Mouse (Mus musculus) kidney, embryonic 15.5 days (tissue): ENCODE measurements around the gene Nrg3. TPM values are rescaled to one million over a fixed set of nuclear protein-coding genes. Genes with fewer than 3 reads are reported as not detected.

Experiments used
- ATAC-seq: fragments of 200-750 bp; cut with Nextera tagmentation; replicated peaks from 2 replicates; pipeline ENCODE4 v1.8.0; 2017; ENCODE audit warnings: moderate TSS enrichment; ENCODE audit not compliant: low FRiP score
- H3K27ac ChIP-seq: fragments of 300-500 bp; sonication (generic); 2 replicates; pipeline ENCODE4 v1.5.1; 2015; ENCODE audit warnings: mild to moderate bottlenecking, inconsistent platforms
- H3K27me3 ChIP-seq: fragments of 300-500 bp; sonication (generic); 2 replicates; pipeline ENCODE4 v1.6.1; 2015; ENCODE audit warnings: inconsistent platforms
- H3K36me3 ChIP-seq: fragments of 300-500 bp; sonication (generic); 2 replicates; pipeline ENCODE4 v1.6.1; 2015; ENCODE audit warnings: inconsistent platforms
- H3K4me1 ChIP-seq: fragments of 300-500 bp; sonication (generic); 2 replicates; pipeline ENCODE4 v1.6.1; 2015; ENCODE audit warnings: inconsistent platforms
- H3K4me2 ChIP-seq: fragments of 300-500 bp; sonication (generic); 2 replicates; pipeline ENCODE4 v1.6.1; 2015; ENCODE audit warnings: moderate library complexity, mild to moderate bottlenecking, inconsistent platforms
- H3K4me3 ChIP-seq: fragments of 300-500 bp; sonication (generic); replicated peaks from 2 replicates; pipeline ENCODE4 v1.5.1; 2015; ENCODE audit warnings: mild to moderate bottlenecking, inconsistent platforms
- H3K9ac ChIP-seq: fragments of 300-500 bp; sonication (generic); 2 replicates; pipeline ENCODE4 v1.6.1; 2015; ENCODE audit warnings: mild to moderate bottlenecking, inconsistent platforms
- H3K9me3 ChIP-seq: fragments of 300-500 bp; sonication (generic); replicated peaks from 2 replicates; pipeline ENCODE4 v1.6.1; 2016; ENCODE audit warnings: inconsistent platforms
- WGBS: fragments of 180-500 bp; shearing (Covaris S2); methylation state at CpG from one replicate; pipeline ENCODE4 v1.1.7; 2015; ENCODE audit warnings: mixed read lengths; 5-methylcytosine and 5-hydroxymethylcytosine counted together
- polyA plus RNA-seq: library from polyadenylated mRNA; unstranded; fragments of >200 nt; fragmentation: Nextera tagmentation; extraction: Ambion mirVana; gene quantifications from 2 replicates; pipeline ENCODE4 v1.2.1, GENCODE M21; 2015

Gene Nrg3
- polyA plus RNA-seq, 1 experiment from 2014 or later = 1.00 TPM

- no peak overlapping the region for H3K4me2 ChIP-seq
- 38% methylated on average over 1 of the region's 1 CpGs for WGBS
These were observed 812.9 kb downstream of the Nrg3 start for GRCm38 (mm10) chr14:38659973-38660372.

GRCm38 (mm10) chr14:38637070-38637469, 835.8 kb downstream of the Nrg3 start:
- 73% methylated on average over 3 of the region's 3 CpGs for WGBS
- Histone ChIP-seq H3K27me3 (no peaks in the 10 kb centered on the region), H3K36me3 (no peaks in the 10 kb centered on the region), H3K4me2 (no peak overlapping the region), H3K9me3 (no peaks in the 10 kb centered on the region), H3K4me3 (no peak overlapping the region), H3K9ac (no peak overlapping the region), H3K27ac (no peak overlapping the region), H3K4me1 (no peaks in the 10 kb centered on the region)
- no peak for ATAC-seq

More at GRCm38 (mm10) chr14:38659973-38660372, 812.9 kb downstream of the Nrg3 start:
- Histone ChIP-seq H3K36me3 (no peaks in the 10 kb centered on the region), H3K27me3 (no peaks in the 10 kb centered on the region), H3K27ac (no peak overlapping the region), H3K9ac (no peak overlapping the region), H3K4me1 (no peaks in the 10 kb centered on the region), H3K9me3 (no peaks in the 10 kb centered on the region), H3K4me3 (no peak overlapping the region)
- ATAC-seq = no peak

GRCm38 (mm10) chr14:38630114-38630513, 842.8 kb downstream of the Nrg3 start:
- Histone ChIP-seq H3K9me3 (no peaks in the 10 kb centered on the region), H3K4me3 (no peak overlapping the region), H3K27me3 (no peaks in the 10 kb centered on the region), H3K4me2 (no peak overlapping the region), H3K36me3 (no peaks in the 10 kb centered on the region), H3K9ac (no peak overlapping the region), H3K4me1 (no peaks in the 10 kb centered on the region), H3K27ac (no peak overlapping the region)
- WGBS = 92% methylated on average over 3 of the region's 3 CpGs
- no peak for ATAC-seq

GRCm38 (mm10) chr14:38629671-38630070, 843.2 kb downstream of the Nrg3 start:
- Histone ChIP-seq H3K4me1 (no peaks in the 10 kb centered on the region), H3K36me3 (no peaks in the 10 kb centered on the region), H3K4me2 (no peak overlapping the region), H3K4me3 (no peak overlapping the region), H3K9ac (no peak overlapping the region), H3K27me3 (no peaks in the 10 kb centered on the region), H3K27ac (no peak overlapping the region), H3K9me3 (no peaks in the 10 kb centered on the region)
- ATAC-seq = no peak

- no peak overlapping the region for H3K27ac ChIP-seq
- no peaks in the 10 kb centered on the region for H3K9me3 ChIP-seq
- no peaks in the 10 kb centered on the region for H3K4me1 ChIP-seq
- no peak overlapping the region for H3K9ac ChIP-seq
- H3K4me3 ChIP-seq = no peak overlapping the region
- no peak overlapping the region for H3K4me2 ChIP-seq
- no peaks in the 10 kb centered on the region for H3K36me3 ChIP-seq
- H3K27me3 ChIP-seq = no peaks in the 10 kb centered on the region
- no peak for ATAC-seq
- 75% methylated on average over 2 of the region's 2 CpGs for WGBS
These were observed 843.8 kb downstream of the Nrg3 start for GRCm38 (mm10) chr14:38628862-38629619.

GRCm38 (mm10) chr14:38616969-38617368, 855.9 kb downstream of the Nrg3 start:
- Histone ChIP-seq H3K36me3 (no peaks in the 10 kb centered on the region), H3K4me2 (no peak overlapping the region), H3K4me3 (no peak overlapping the region), H3K9ac (no peak overlapping the region), H3K27me3 (no peaks in the 10 kb centered on the region), H3K4me1 (no peaks in the 10 kb centered on the region), H3K27ac (no peak overlapping the region), H3K9me3 (no peaks in the 10 kb centered on the region)
- no peak for ATAC-seq

GRCm38 (mm10) chr14:38597735-38598134, 875.2 kb downstream of the Nrg3 start:
- no peaks in the 10 kb centered on the region for H3K36me3 ChIP-seq
- no peaks in the 10 kb centered on the region for H3K27me3 ChIP-seq
- H3K27ac ChIP-seq = no peak overlapping the region
- H3K4me1 ChIP-seq = no peaks in the 10 kb centered on the region
- no peaks in the 10 kb centered on the region for H3K9me3 ChIP-seq
- ATAC-seq = no peak
- H3K9ac ChIP-seq = no peak overlapping the region
- H3K4me2 ChIP-seq = no peak overlapping the region
- H3K4me3 ChIP-seq = no peak overlapping the region

GRCm38 (mm10) chr14:38594297-38594696, 878.6 kb downstream of the Nrg3 start:
- Histone ChIP-seq H3K27me3 (no peaks in the 10 kb centered on the region), H3K9me3 (no peaks in the 10 kb centered on the region), H3K27ac (no peak overlapping the region), H3K4me2 (no peak overlapping the region), H3K9ac (no peak overlapping the region), H3K4me1 (no peaks in the 10 kb centered on the region), H3K4me3 (no peak overlapping the region), H3K36me3 (no peaks in the 10 kb centered on the region)
- ATAC-seq = no peak
- WGBS = 87% methylated on average over 1 of the region's 1 CpGs

- Histone ChIP-seq H3K4me1 (no peaks in the 10 kb centered on the region), H3K9ac (no peak overlapping the region), H3K27ac (no peak overlapping the region), H3K4me2 (no peak overlapping the region), H3K36me3 (no peaks in the 10 kb centered on the region), H3K4me3 (no peak overlapping the region), H3K9me3 (no peaks in the 10 kb centered on the region), H3K27me3 (no peaks in the 10 kb centered on the region)
- no peak for ATAC-seq
- 90% methylated on average over 3 of the region's 3 CpGs for WGBS
These were observed 896.1 kb downstream of the Nrg3 start for GRCm38 (mm10) chr14:38576796-38577195.

- Histone ChIP-seq H3K9me3 (no peaks in the 10 kb centered on the region), H3K9ac (no peak overlapping the region), H3K4me2 (no peak overlapping the region), H3K36me3 (no peaks in the 10 kb centered on the region), H3K4me1 (no peaks in the 10 kb centered on the region), H3K27me3 (no peaks in the 10 kb centered on the region), H3K27ac (no peak overlapping the region), H3K4me3 (no peak overlapping the region)
- WGBS = 76% methylated on average over 1 of the region's 1 CpGs
- ATAC-seq = no peak
These were observed 904.7 kb downstream of the Nrg3 start for GRCm38 (mm10) chr14:38568184-38568583.

GRCm38 (mm10) chr14:38566182-38566581, 906.7 kb downstream of the Nrg3 start:
- no peak for ATAC-seq

GRCm38 (mm10) chr14:38554636-38555035, 918.3 kb downstream of the Nrg3 start:
- H3K4me3 ChIP-seq = no peak overlapping the region
- H3K27ac ChIP-seq = no peak overlapping the region
- 85% methylated on average over 1 of the region's 1 CpGs for WGBS
- ATAC-seq = no peak
- H3K36me3 ChIP-seq = no peaks in the 10 kb centered on the region
- H3K9me3 ChIP-seq = no peaks in the 10 kb centered on the region
- H3K4me1 ChIP-seq = no peaks in the 10 kb centered on the region
- H3K4me2 ChIP-seq = no peak overlapping the region
- H3K27me3 ChIP-seq = no peaks in the 10 kb centered on the region
- no peak overlapping the region for H3K9ac ChIP-seq

More at GRCm38 (mm10) chr14:38566182-38566581, 906.7 kb downstream of the Nrg3 start:
- H3K9me3 ChIP-seq = no peaks in the 10 kb centered on the region
- H3K36me3 ChIP-seq = no peaks in the 10 kb centered on the region
- H3K4me2 ChIP-seq = no peak overlapping the region
- no peak overlapping the region for H3K27ac ChIP-seq
- no peak overlapping the region for H3K9ac ChIP-seq
- no peak overlapping the region for H3K4me3 ChIP-seq
- no peaks in the 10 kb centered on the region for H3K27me3 ChIP-seq
- WGBS = 85% methylated on average over 3 of the region's 3 CpGs
- H3K4me1 ChIP-seq = no peaks in the 10 kb centered on the region

GRCm38 (mm10) chr14:38547257-38547656, 925.6 kb downstream of the Nrg3 start:
- Histone ChIP-seq H3K9ac (no peak overlapping the region), H3K4me2 (no peak overlapping the region), H3K27me3 (no peaks in the 10 kb centered on the region), H3K9me3 (no peaks in the 10 kb centered on the region), H3K27ac (no peak overlapping the region), H3K36me3 (no peaks in the 10 kb centered on the region), H3K4me1 (no peaks in the 10 kb centered on the region), H3K4me3 (no peak overlapping the region)
- ATAC-seq = no peak
- 82% methylated on average over 2 of the region's 2 CpGs for WGBS
